Mouse (Mus musculus) limb, embryonic 10.5 days (tissue): ENCODE data around the gene Rnf7. TPM values are rescaled to one million over a fixed set of nuclear protein-coding genes. Genes with fewer than 3 reads are reported as not detected.
"Not testable (repeated sequence)": the region's sequence is repeated elsewhere in the genome, so short reads cannot be mapped to it uniquely, and the experiment has no call there.

Experiments
- DNase-seq: peaks from one replicate; pipeline ENCODE4 v3.0.0-alpha.2; 2017; ENCODE audit warnings: low spot score
- H3K27ac ChIP-seq: fragments of 300-500 bp; sonication (generic); 2 replicates; pipeline ENCODE4 v1.5.1; 2016; ENCODE audit warnings: mild to moderate bottlenecking
- H3K27me3 ChIP-seq: fragments of 300-500 bp; sonication (generic); 2 replicates; pipeline ENCODE4 v1.6.1; 2016; ENCODE audit warnings: low read depth, mild to moderate bottlenecking; ENCODE audit not compliant: poor library complexity, severe bottlenecking
- H3K36me3 ChIP-seq: fragments of 300-500 bp; sonication (generic); 2 replicates; pipeline ENCODE4 v1.6.1; 2016; ENCODE audit warnings: mild to moderate bottlenecking, moderate library complexity
- H3K4me1 ChIP-seq: fragments of 300-500 bp; sonication (generic); 2 replicates; pipeline ENCODE4 v1.6.1; 2016
- H3K4me3 ChIP-seq: fragments of 300-500 bp; sonication (generic); 2 replicates; pipeline ENCODE4 v1.5.1; 2016; ENCODE audit warnings: mild to moderate bottlenecking, moderate library complexity
- H3K9me3 ChIP-seq: fragments of 300-500 bp; sonication (generic); replicated peaks from 2 replicates; pipeline ENCODE4 v1.6.1; 2016; ENCODE audit warnings: mild to moderate bottlenecking
- WGBS: fragments of 180-500 bp; shearing (Covaris S2); methylation state at CpG from one replicate; pipeline ENCODE4 v1.1.7; 2016; 5-methylcytosine and 5-hydroxymethylcytosine counted together
- polyA plus RNA-seq: library from polyadenylated mRNA; unstranded; fragments of >200 nt; fragmentation: Nextera tagmentation; extraction: Ambion mirVana; gene quantifications from 2 replicates; pipeline ENCODE4 v1.2.1, GENCODE M21; 2016

Rnf7 gene
- 257 and 265 TPM in 2 replicates for polyA plus RNA-seq

- Histone ChIP-seq H3K27ac (peak within 1 kb of the TSS; percentile 93), H3K4me1 (peaks cover 12% of the 10 kb centered on the region), H3K27me3 (no peaks in the 10 kb centered on the region), H3K4me3 (peak within 1 kb of the TSS; percentile 94), H3K36me3 (peaks cover 31% of the 10 kb centered on the region), H3K9me3 (no peaks in the 10 kb centered on the region)
- DNase-seq, result peak; percentile 100
- WGBS, result under 1% methylated on average over 74 of the region's 74 CpGs
These were observed at the start of gene Rnf7 for GRCm38 (mm10) chr9:96478071-96478888. Rnf7 (minus strand) TSS chr9:96478675.

- WGBS, result 88% methylated on average over 4 of the region's 4 CpGs
- no peaks in the 10 kb centered on the region for H3K27me3 ChIP-seq
- no peaks in the 10 kb centered on the region for H3K36me3 ChIP-seq
- no peak overlapping the region for H3K27ac ChIP-seq
- H3K9me3 ChIP-seq, result no peaks in the 10 kb centered on the region
- no peak for DNase-seq
- no peak overlapping the region for H3K4me3 ChIP-seq
- peaks cover 23% of the 10 kb centered on the region; the same call in 1 of the 2 replicates for H3K4me1 ChIP-seq
These were observed 47.5 kb upstream of the Rnf7 start for GRCm38 (mm10) chr9:96526011-96526410.

DNA sequence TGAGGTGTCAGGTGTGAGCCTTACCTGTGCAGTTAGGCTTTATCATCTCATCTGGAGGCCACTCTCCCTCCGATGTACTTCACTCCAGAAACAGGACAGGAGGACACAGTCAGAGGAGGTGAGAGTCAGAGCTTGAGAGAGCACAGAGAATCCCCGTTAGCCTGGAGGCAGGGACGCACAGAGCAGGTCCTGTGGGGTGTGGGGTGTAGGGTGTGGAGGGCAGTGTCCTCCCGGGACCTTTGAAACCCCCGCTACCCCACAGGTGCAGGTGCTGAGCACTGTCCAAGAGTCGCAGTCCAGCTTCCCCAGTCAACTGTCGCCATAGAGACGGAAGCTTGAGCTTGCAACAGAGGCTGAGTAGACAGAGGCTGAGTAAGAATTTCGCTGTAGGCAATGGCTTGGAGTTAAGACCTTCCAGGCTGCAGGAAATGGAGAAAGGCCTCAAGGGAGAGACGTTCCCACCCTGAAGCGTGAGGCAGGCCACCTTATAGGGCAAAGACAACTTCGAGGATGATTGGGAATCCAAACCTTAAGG is 46.6 kb upstream of the Rnf7 start, which contains the start of gene Gm28729:
Gene Gm28729, minus strand, starts transcription at position 293 of the 535 bp plus-strand sequence.
- H3K27ac ChIP-seq, result no peak within 1 kb of the TSS; the same call in 1 of the 2 replicates
- H3K9me3 ChIP-seq, result no peaks in the 10 kb centered on the region
- DNase-seq, result no peak
- no peaks in the 10 kb centered on the region for H3K27me3 ChIP-seq
- H3K4me1 ChIP-seq, result peaks cover 14% of the 10 kb centered on the region; the same call in 1 of the 2 replicates
- 64% methylated on average over 12 of the region's 12 CpGs for WGBS
- H3K4me3 ChIP-seq, result no peak within 1 kb of the TSS
- no peaks in the 10 kb centered on the region for H3K36me3 ChIP-seq

- no peak for DNase-seq
- Histone ChIP-seq H3K9me3 (no peaks in the 10 kb centered on the region), H3K4me3 (no peak overlapping the region), H3K36me3 (no peaks in the 10 kb centered on the region), H3K4me1 (peaks cover 11% of the 10 kb centered on the region; the same call in 1 of the 2 replicates), H3K27me3 (no peaks in the 10 kb centered on the region), H3K27ac (no peak overlapping the region)
- WGBS, result 84% methylated on average over 5 of the region's 5 CpGs
These were observed 44.7 kb upstream of the Rnf7 start for GRCm38 (mm10) chr9:96523148-96523547.

GRCm38 (mm10) chr9:96521574-96521973 is 43.1 kb upstream of the Rnf7 start:
- WGBS, result 88% methylated on average over 2 of the region's 2 CpGs
- not testable (repeated sequence) for H3K36me3 ChIP-seq, H3K9me3 ChIP-seq, H3K27me3 ChIP-seq, DNase-seq, H3K4me3 ChIP-seq, H3K27ac ChIP-seq
- peaks cover 11% of the 10 kb centered on the region; the same call in 1 of the 2 replicates for H3K4me1 ChIP-seq

DNA sequence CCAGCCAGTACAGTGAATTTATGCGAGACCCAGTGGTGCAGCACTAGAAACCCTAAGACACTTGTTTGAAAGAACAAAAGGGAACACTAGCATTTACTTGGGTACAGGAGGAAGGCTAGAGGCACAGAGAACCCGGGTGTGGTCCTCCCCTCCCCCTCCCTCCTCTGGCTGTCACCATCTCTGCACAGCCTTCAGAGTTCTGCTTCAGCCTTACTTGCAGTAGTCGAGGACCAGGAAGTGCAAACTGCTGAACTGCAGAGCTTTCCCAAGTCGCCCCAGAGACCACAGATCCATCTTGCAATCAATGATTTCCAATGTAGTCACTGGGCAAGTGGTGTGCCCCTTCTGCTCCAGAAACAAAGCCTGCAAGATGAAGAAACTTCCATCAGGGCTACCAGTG is 39.0 kb upstream of the Rnf7 start:
- H3K9me3 ChIP-seq, result no peaks in the 10 kb centered on the region
- H3K27ac ChIP-seq, result no peak overlapping the region
- H3K36me3 ChIP-seq, result no peaks in the 10 kb centered on the region
- no peaks in the 10 kb centered on the region for H3K4me1 ChIP-seq
- no peak overlapping the region for H3K4me3 ChIP-seq
- no peak for DNase-seq
- no peaks in the 10 kb centered on the region for H3K27me3 ChIP-seq
- WGBS, result 33% methylated on average over 4 of the region's 4 CpGs

DNA sequence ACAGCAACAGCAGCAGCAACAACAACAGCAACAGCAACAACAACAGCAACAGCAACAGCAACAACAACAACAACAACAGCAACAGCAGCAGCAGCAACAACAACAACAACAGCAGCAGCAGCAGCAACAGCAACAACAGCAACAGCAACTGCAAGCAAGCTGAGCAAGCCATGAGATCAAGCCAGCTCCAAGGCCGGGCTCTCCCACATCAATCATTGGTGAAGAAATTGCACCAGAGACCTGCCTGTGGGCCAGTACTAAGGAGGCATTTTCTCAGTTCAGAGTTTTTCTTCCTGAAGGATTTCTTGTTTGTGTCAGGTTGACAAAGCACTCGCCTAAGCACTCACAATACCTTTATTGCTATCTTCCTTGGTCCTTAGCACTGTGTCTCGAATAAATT is 38.3 kb upstream of the Rnf7 start:
- 66% methylated on average over 3 of the region's 3 CpGs for WGBS
- Histone ChIP-seq H3K4me1 (no peaks in the 10 kb centered on the region), H3K9me3 (no peaks in the 10 kb centered on the region), H3K4me3 (no peak overlapping the region), H3K27me3 (no peaks in the 10 kb centered on the region), H3K27ac (no peak overlapping the region), H3K36me3 (no peaks in the 10 kb centered on the region)
- no peak for DNase-seq

DNA sequence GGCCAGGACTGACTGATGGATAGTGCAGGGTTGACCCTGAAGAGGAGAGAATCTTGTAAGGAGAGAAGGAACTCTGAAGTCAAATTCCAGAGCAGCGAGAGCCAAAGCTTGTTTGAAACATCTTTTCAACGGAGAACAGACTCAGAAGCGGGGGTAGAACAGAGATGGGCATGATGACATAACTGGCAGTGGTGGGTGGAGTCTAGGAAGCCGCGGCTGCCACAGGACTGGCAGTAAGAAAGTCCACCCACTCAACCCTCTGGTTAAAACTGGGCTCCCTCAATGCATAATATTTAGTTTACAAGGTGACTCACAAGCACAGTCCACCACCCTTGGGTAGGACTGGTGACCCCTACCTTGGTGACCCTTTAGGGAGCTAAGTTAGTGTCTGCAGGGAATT is 37.3 kb upstream of the Rnf7 start:
- no peaks in the 10 kb centered on the region for H3K36me3 ChIP-seq
- H3K27ac ChIP-seq, result no peak overlapping the region
- no peak for DNase-seq
- no peak overlapping the region for H3K4me3 ChIP-seq
- no peaks in the 10 kb centered on the region; the same call in 1 of the 2 replicates for H3K4me1 ChIP-seq
- 88% methylated on average over 5 of the region's 5 CpGs for WGBS
- no peaks in the 10 kb centered on the region for H3K27me3 ChIP-seq
- H3K9me3 ChIP-seq, result no peaks in the 10 kb centered on the region

GRCm38 (mm10) chr9:96514278-96514677 is 35.8 kb upstream of the Rnf7 start:
- Histone ChIP-seq H3K36me3 (no peaks in the 10 kb centered on the region), H3K4me3 (no peak overlapping the region), H3K27ac (no peak overlapping the region), H3K4me1 (no peaks in the 10 kb centered on the region; the same call in 1 of the 2 replicates), H3K9me3 (no peaks in the 10 kb centered on the region), H3K27me3 (no peaks in the 10 kb centered on the region)
- no peak for DNase-seq
- WGBS, result 91% methylated on average over 5 of the region's 5 CpGs

GRCm38 (mm10) chr9:96506011-96506498 is 27.6 kb upstream of the Rnf7 start:
- Histone ChIP-seq H3K36me3 (no peaks in the 10 kb centered on the region), H3K27ac (peak overlapping the region; percentile 81), H3K4me3 (peak overlapping the region; percentile 16; the same call in 1 of the 2 replicates), H3K9me3 (no peaks in the 10 kb centered on the region), H3K4me1 (peaks cover 34% of the 10 kb centered on the region), H3K27me3 (no peaks in the 10 kb centered on the region)
- DNase-seq, result peak; percentile 68
- WGBS, result 32% methylated on average over 10 of the region's 10 CpGs

DNA sequence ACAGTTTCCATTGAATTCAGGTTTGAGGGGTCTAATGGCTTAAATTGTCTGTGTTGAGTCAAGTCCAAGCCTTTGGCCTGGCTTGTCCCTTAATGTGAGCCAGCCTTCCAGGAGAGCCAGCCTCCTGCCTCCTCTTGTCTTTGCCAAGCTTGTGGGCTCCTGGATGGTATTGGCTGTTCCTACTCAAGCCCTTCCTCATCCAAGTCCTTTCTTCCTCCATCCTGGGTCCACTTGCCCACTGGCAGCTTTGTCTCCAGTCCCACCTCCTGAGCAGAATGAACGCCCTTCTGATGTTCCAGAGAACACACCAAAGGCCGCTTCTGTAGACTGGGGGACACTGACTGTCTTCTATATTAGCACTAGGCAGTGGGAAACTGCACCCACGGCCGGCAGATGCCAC is 26.7 kb upstream of the Rnf7 start:
- no peaks in the 10 kb centered on the region for H3K36me3 ChIP-seq
- H3K4me3 ChIP-seq, result no peak overlapping the region
- peaks cover 34% of the 10 kb centered on the region for H3K4me1 ChIP-seq
- WGBS, result 88% methylated on average over 4 of the region's 4 CpGs
- no peaks in the 10 kb centered on the region for H3K9me3 ChIP-seq
- no peaks in the 10 kb centered on the region for H3K27me3 ChIP-seq
- peak overlapping the region; percentile 81 for H3K27ac ChIP-seq
- no peak for DNase-seq

DNA sequence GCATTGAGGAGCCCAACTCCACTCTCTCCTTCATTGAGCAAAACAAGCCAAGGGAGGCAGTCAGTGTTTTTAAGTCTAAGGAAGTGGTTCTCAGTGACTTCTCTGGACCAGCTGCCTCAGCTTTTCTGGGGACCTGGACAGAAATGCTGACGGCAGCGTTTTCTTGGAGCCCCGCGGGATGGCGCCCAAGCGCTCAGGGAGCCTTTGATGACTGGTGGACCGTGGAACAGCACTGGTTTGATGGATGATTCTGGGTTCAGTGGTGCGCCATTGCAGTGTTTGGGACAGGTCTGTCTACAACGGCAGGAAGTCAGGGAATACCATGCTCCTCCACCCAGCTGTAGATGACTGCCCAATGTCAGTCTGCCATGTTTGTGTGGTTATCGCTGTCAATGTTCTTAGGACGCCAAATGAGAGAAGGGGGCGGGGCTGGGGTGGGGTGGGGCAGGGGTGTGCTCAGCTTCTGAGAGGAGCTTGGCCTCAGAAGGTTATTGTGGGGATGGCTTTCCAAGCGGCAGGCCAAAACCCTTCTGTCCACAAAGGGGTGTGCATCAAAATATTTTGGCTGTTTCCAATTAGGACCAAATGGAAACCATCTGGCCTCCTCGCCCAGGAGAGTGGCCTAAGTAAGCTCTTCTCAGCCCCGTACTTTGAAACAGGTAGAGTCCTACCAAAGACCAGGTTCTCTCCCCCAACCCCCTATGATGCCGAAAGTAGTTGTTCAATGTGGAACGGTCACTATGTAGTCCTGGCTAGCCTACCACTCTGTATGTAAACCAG is 25.8 kb upstream of the Rnf7 start:
- WGBS, result 53% methylated on average over 17 of the region's 17 CpGs
- peak overlapping the region; percentile 28; the same call in 1 of the 2 replicates for H3K4me3 ChIP-seq
- H3K27me3 ChIP-seq, result no peaks in the 10 kb centered on the region
- H3K27ac ChIP-seq, result peak overlapping the region; percentile 74
- H3K36me3 ChIP-seq, result no peaks in the 10 kb centered on the region
- peaks cover 37% of the 10 kb centered on the region for H3K4me1 ChIP-seq
- DNase-seq, result peak; percentile 62
- H3K9me3 ChIP-seq, result no peaks in the 10 kb centered on the region
